Mouse (Mus musculus): ENCODE measurements at regions not wholly inside any gene's neighbourhood (a gene's known extent, or its start where the extent isn't known, plus 50 kb on each side); places are given as distances from the start of the nearest gene placed in this dataset.
A peak's percentile ranks its signal among the peaks of the same experiment; 100 is the strongest.

- no peak for DNase-seq (ENCODE audit: low read depth, low spot score)
These were observed 346.2 kb upstream of the Smarca2 start for GRCm38 (mm10) chr19:26258677-26259076.

DNA sequence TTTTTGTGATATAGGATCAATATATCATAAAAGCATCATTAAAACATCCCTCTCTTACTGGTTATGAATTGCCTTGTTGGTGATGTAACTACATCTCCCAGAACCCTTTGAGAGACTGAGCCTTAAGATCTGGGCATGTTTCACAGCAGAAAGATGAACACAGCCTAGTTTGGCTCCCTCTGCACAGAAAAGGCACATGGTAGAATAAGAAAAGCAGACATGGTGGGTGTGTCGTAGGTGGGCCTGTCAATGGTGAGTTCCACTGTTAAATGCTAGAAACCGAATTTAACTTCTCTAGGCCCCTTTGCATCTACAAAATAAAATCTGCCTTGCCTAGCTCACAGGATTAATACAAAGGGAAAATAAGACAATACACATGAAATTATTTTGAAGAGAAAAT lies 343.3 kb upstream of the Smarca2 start:
- DNase-seq (ENCODE audit: low read depth, low spot score) = no peak

- peak; percentile 24 for DNase-seq (ENCODE audit: low read depth, low spot score)
These were observed 308.5 kb upstream of the Smarca2 start for GRCm38 (mm10) chr19:26296360-26296759.

GRCm38 (mm10) chr19:26308477-26309135 lies 296.2 kb upstream of the Smarca2 start:
- DNase-seq (ENCODE audit: low read depth, low spot score) = no peak

DNA sequence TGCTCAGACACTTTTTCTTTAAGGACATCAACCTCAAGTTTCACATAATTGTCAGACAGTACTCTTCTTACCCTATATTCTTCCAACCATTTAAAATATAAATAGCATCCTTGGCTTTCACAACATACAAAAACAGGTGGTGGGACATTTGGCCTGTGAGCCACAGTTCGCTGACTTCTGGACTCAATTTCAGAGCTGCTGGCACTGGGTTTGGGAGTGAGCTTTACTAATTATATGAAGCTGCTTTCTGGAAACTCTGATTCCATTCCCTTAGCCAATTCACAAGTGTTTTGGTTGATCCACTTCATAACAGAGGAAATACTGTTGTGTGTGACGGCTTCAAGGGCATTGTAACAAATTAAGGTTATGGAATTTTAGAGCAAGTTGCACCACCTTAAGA lies 285.9 kb upstream of the Smarca2 start:
- DNase-seq (ENCODE audit: low read depth, low spot score) = no peak

- DNase-seq (ENCODE audit: low read depth, low spot score) = no peak
These were observed 281.2 kb upstream of the Smarca2 start for GRCm38 (mm10) chr19:26323682-26324081.

- no peak for DNase-seq (ENCODE audit: low read depth, low spot score)
These were observed 265.7 kb upstream of the Smarca2 start for GRCm38 (mm10) chr19:26339120-26339519.

GRCm38 (mm10) chr19:26340155-26340554 lies 264.7 kb upstream of the Smarca2 start:
- no peak for DNase-seq (ENCODE audit: low read depth, low spot score)

DNA sequence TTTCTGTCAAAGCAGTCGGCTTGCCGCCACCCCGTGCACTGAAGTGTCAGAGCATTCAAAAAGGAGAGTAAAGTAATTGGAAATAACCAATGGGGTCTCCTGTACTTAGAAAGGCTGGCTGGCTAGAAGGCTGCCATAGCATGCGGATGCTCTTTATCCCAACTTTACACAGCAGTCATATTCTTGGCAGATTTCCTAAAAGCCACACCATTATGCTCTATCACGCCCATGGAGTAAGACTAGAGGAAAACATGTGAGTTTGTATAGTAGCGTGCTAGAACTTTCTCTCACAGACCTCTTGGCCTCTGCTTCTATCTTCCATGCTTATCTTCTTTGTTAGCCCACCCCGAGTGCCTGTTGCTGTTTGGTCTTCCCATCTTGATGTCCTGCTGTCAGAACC lies 249.8 kb upstream of the Smarca2 start:
- DNase-seq (ENCODE audit: low read depth, low spot score) = no peak

DNA sequence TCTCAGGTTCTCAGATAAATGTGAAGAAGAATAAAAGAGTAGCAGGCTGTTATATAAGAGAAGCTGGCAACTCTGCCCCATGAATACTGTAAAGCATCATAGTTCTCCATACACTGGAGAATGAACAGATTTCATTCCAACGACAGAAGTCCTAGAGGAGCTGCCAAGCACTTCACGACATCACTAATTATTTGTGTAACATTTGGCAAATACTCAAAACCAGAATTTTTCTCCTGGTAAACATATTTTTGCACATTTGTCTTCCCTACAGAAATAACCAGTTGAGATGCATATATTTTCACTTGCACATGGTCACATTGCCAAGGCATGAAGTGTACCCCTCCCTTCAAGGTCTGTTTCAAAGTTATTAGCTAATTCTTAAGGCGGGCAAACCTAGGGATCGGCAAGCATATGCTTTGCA lies 220.9 kb upstream of the Smarca2 start:
- DNase-seq (ENCODE audit: low read depth, low spot score) = no peak

DNA sequence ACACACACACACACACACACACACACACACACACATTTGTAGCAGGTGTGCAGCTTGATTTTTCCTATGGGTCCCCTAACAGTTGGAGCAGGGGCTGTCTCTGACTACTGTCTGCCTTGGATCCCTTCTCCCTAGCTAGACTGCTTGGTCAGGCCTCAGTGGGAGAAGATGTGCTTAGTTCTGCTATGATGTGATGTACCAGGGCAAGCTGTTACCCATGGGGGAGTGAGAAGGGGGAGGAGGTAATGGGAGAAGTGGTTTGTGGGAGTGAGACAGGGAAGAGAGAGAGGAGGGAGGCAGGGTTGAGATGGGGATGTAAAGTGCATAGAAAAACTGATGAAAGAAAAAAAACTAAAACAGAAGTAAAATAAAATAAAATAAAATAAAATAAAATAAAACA lies 218.8 kb upstream of the Smarca2 start:
- DNase-seq (ENCODE audit: low read depth, low spot score) = no peak

GRCm38 (mm10) chr19:26412684-26413083 lies 192.2 kb upstream of the Smarca2 start:
- DNase-seq (ENCODE audit: low read depth, low spot score) = no peak

DNA sequence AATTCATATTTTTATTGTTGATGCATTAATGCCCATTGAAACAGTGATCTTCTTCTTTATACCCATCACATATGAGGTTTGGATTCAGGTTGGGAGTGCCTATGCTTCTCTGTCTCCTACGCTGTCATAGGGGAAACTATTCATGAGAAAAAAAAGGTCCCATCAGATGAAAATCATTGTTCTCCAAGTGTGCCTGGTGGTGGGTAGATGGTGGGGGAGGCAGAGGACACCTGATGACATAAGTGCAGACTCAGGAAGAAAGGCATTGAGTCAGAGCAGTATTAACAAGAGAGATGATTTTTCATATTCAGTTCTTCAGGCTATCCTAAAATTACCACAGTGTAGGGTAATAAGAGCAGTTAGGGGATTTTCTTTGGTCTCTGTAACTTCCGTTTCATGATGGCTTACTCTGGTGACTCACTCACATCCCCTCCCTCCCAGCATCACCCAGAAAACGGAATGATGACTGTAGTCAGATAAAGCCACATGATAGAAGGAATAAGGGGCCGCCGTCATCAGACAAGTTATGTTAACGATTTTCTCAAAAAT lies 190.3 kb upstream of the Smarca2 start:
- no peak for DNase-seq (ENCODE audit: low read depth, low spot score)

GRCm38 (mm10) chr19:26419781-26420180 lies 185.1 kb upstream of the Smarca2 start:
- no peak for DNase-seq (ENCODE audit: low read depth, low spot score)

DNA sequence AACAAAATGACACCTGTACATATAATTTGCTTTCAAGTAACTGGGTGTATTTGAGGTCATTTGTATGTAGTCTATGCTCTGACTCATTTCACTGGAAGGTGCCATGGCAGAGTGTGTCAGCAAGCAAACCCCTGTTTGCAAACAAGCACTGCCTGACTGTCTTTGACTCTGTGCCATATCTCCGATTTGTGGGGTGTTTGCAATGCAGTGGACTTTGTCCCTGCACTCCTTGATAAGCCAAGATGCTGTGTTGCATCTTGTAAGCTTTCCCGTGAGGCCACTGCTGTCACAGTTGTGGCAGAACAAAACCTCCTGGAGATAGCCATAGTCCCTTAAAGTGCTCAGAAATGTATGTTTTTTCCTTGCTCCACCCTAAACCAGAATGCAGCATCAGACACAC lies 165.7 kb upstream of the Smarca2 start:
- DNase-seq (ENCODE audit: low read depth, low spot score) = no peak

DNA sequence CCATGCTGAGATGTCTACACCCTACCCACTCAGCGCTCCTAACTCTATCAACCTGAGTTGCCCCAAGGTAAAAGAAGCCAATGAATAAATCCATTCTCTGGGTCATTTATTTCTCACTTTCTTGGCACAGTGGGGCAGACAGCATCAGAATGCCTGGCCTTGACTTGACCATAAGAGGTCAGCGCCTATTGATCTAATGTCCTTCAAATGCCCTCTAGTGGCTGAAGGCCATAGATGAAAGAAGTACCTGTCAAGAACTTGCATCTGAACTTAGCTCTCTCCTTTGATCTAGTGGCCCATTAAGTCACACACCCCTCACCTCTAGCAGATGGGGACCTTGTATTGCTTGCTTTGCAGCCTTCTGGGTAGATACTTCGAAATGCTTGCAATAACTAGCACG lies 159.5 kb upstream of the Smarca2 start:
- DNase-seq (ENCODE audit: low read depth, low spot score) = peak; percentile 12

GRCm38 (mm10) chr19:26447427-26448023 lies 157.3 kb upstream of the Smarca2 start:
- DNase-seq (ENCODE audit: low read depth, low spot score) = no peak

- peak; percentile 42 for DNase-seq (ENCODE audit: low read depth, low spot score)
These were observed 143.1 kb upstream of the Smarca2 start for GRCm38 (mm10) chr19:26461712-26462111.

DNA sequence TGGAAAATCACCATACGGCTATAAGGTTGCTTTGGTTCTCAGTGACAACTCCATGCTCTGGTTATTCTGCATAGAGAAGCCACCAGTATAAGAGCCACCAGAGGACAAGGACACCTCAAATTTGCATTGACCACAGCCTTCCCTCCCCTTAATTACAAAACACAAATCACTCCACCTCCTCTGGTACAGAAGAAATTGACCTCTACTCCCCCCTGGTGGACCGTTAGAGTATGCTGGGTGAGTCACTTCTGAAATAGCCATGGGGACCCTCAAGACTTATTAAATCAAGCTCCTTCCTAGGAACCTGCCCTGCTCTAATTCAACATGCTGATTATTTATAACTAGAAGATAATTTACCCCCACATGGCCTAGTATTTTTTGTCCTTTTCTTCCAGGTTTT lies 139.6 kb upstream of the Smarca2 start:
- DNase-seq (ENCODE audit: low read depth, low spot score) = peak; percentile 36

DNA sequence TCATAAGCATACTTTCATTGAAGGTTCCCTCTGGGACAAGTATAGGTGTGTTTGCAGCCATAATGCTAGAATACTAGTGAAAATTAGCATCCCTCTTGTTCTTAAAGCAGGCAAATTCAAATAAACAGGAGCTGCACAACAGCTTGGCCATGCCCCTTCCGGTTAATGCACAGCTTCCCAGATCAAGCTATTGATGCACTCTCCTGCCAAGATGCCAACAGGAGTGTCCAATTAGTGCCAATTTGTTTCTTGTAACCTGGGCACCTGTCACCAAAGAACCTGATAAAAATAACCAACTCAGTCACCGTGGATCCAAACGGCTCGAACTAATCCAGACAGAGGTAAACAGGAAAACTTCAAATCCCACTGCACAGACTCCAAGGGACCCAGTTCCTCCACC lies 138.6 kb upstream of the Smarca2 start:
- no peak for DNase-seq (ENCODE audit: low read depth, low spot score)

DNA sequence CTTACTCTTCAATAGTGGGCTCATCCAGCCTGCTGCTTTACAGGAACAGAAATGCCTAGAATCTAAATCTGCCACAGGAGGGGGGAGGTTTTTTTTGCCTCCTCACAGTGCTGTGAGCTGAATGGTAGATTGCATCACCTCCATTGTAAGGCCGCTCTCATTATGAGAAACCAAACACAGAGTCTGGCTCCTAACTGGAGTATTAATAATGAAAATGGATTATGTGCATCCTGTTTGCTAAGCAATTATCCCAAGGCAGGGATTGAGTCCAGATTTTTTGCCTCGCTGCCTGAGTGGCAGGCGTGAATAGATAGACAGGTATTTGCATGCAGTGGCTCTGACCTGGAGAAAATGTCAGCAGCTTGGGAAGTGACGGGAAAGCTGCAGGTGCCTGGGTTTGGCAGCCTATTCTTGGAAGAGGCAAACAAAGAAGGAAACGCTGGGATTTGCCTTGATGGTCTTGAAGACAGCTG lies 137.6 kb upstream of the Smarca2 start:
- DNase-seq (ENCODE audit: low read depth, low spot score) = no peak

DNA sequence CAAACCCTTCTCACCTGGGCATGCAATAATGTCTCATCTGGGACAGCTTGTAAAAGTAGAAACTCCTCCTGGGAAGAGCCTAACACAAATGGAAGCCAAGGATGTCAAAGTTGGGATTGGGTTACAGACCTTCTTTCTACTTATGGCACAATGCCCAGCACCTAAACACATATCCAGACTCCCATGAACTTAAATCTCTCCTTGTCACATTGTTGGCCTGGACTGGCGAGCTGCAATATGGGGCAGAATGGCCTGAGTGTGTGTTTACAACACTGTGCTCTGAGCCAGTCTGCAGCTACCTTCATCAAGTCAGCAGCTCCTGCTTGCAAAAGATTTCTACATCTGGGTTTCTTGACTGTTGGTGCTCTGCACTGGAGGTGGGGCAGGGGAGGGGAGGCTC lies 132.2 kb upstream of the Smarca2 start:
- DNase-seq (ENCODE audit: low read depth, low spot score) = no peak

- DNase-seq (ENCODE audit: low read depth, low spot score) = no peak
These were observed 131.6 kb upstream of the Smarca2 start for GRCm38 (mm10) chr19:26473211-26473610.
